Mouse (Mus musculus) limb, embryonic 12.5 days (tissue): Measurements from ENCODE around the gene Midn. TPM values are rescaled to one million over a fixed set of nuclear protein-coding genes. Genes with fewer than 3 reads are reported as not detected.

Experiments
- ATAC-seq: fragments of 200-750 bp; cut with Nextera tagmentation; 2 replicates; pipeline ENCODE4 v1.8.0; 2017; ENCODE audit warnings: low read depth, moderate TSS enrichment; ENCODE audit not compliant: insufficient number of reproducible peaks, insufficient read depth, low FRiP score, low TSS enrichment
- H3K27ac ChIP-seq: fragments of 300-500 bp; sonication (generic); 2 replicates; pipeline ENCODE4 v1.5.1; 2016; ENCODE audit warnings: mild to moderate bottlenecking, moderate library complexity
- H3K27me3 ChIP-seq: fragments of 300-500 bp; sonication (generic); 2 replicates; pipeline ENCODE4 v1.6.1; 2016; ENCODE audit warnings: mild to moderate bottlenecking, moderate library complexity
- H3K36me3 ChIP-seq: fragments of 300-500 bp; sonication (generic); 2 replicates; pipeline ENCODE4 v1.6.1; 2016; ENCODE audit warnings: mild to moderate bottlenecking, moderate library complexity
- H3K4me1 ChIP-seq: fragments of 300-500 bp; sonication (generic); replicated peaks from 2 replicates; pipeline ENCODE4 v1.6.1; 2016
- H3K4me2 ChIP-seq: fragments of 300-500 bp; sonication (generic); 2 replicates; pipeline ENCODE4 v1.6.1; 2016; ENCODE audit warnings: mild to moderate bottlenecking, moderate library complexity
- H3K4me3 ChIP-seq: fragments of 300-500 bp; sonication (generic); replicated peaks from 2 replicates; pipeline ENCODE4 v1.5.1; 2016; ENCODE audit warnings: mild to moderate bottlenecking
- H3K9ac ChIP-seq: fragments of 300-500 bp; sonication (generic); replicated peaks from 2 replicates; pipeline ENCODE4 v1.6.1; 2016; ENCODE audit warnings: mild to moderate bottlenecking, moderate library complexity
- H3K9me3 ChIP-seq: fragments of 300-500 bp; sonication (generic); 2 replicates; pipeline ENCODE4 v1.6.1; 2016; ENCODE audit warnings: mild to moderate bottlenecking, moderate library complexity
- WGBS: fragments of 180-500 bp; shearing (Covaris S2); methylation state at CpG from one replicate; pipeline ENCODE4 v1.1.7; 2016; 5-methylcytosine and 5-hydroxymethylcytosine counted together
- polyA plus RNA-seq: library from polyadenylated mRNA; unstranded; fragments of >200 nt; fragmentation: Nextera tagmentation; extraction: Ambion mirVana; gene quantifications from 2 replicates; pipeline ENCODE4 v1.2.1, GENCODE M21; 2016

Midn gene
- polyA plus RNA-seq, 1 experiment from 2014 or later, result 30.6 TPM

DNA sequence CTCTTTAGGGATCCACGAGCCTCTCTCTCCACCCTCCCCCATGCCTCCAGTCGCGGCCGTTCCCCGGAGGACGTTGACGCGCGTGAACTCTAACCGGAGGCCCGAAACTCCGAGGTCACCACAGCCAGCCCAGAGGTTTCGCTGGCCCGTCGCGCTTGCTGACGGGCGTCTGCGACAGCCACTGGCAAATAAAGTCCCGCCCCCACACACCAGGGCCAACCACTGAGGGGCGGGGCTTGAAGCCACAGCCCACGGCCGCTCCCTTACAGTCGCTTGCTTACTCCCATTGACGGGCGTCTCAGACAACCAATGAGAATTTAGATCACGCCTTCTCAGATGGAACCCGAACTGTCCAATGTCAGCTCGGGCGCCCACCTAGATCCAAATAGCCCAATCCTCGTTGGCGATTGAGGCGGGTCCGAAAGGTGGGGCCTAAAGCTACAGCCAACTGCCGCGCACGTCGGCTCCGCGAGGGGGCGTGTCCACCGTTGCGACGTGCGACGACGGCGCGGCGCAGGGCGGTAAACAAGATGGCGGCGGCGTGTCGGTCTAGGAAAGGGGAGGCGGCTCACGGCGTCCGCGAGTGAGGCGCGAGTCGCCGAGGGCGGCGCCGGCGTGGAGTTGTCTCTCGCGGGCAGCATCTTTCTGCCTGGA, 32.7 kb upstream of the Midn start, which contains the start of gene Stk11:
Gene Stk11 (plus strand): TSS at position 514 of the 654 bp plus-strand sequence.
- H3K27me3 ChIP-seq, result no peaks in the 10 kb centered on the region
- peaks cover 34% of the 10 kb centered on the region for H3K4me1 ChIP-seq
- peak; percentile 98 for ATAC-seq
- H3K9me3 ChIP-seq, result no peaks in the 10 kb centered on the region
- H3K27ac ChIP-seq, result peak within 1 kb of the TSS; percentile 83
- peak within 1 kb of the TSS; percentile 90 for H3K9ac ChIP-seq
- under 1% methylated on average over 70 of the region's 70 CpGs for WGBS
- H3K4me3 ChIP-seq, result peak within 1 kb of the TSS; percentile 92
- H3K4me2 ChIP-seq, result peak within 1 kb of the TSS; percentile 93
- peaks cover 27% of the 10 kb centered on the region for H3K36me3 ChIP-seq

DNA sequence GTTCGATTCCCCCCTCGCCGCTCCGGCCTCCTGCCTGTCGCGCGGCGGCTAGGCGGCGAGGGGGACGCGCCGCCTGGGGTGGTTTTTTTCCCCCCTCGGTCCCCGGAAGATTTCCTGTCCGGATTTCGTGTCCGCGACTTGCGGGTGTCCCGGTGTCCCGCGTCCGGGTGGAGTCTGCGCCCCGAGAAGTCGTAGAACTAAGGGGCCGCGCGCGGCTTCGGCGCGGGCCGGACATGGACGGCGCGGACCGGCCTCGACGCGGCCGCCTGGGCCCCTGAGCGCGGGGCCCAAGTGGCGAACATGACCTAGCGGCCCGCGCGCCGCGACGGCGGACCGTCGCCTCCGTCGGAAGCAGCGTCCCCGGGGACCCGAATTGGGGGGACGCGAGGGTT, 32.1 kb upstream of the Midn start:
- Histone ChIP-seq H3K4me3 (peak overlapping the region; percentile 92), H3K9ac (peak overlapping the region; percentile 90), H3K27ac (peak overlapping the region; percentile 83), H3K4me1 (peaks cover 34% of the 10 kb centered on the region), H3K36me3 (peaks cover 32% of the 10 kb centered on the region), H3K27me3 (no peaks in the 10 kb centered on the region), H3K4me2 (peak overlapping the region; percentile 93), H3K9me3 (no peaks in the 10 kb centered on the region)
- under 1% methylated on average over 51 of the region's 63 CpGs for WGBS
- ATAC-seq, result no peak

DNA sequence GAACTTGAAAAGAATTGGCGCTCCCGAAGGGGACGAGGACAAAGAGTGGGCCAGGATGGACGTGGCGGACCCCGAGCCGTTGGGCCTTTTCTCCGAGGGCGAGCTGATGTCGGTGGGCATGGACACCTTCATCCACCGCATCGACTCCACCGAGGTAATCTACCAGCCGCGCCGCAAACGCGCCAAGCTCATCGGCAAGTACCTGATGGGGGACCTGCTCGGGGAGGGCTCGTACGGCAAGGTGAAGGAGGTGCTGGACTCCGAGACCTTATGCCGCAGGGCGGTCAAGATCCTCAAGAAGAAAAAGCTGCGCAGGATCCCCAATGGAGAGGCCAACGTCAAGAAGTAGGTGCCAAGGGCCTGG, 31.5 kb upstream of the Midn start:
- Histone ChIP-seq H3K27me3 (no peaks in the 10 kb centered on the region), H3K9ac (peak overlapping the region; percentile 90), H3K27ac (peak overlapping the region; percentile 50; the same call in 1 of the 2 replicates), H3K4me3 (peak overlapping the region; percentile 92), H3K4me2 (peak overlapping the region; percentile 93), H3K4me1 (peaks cover 34% of the 10 kb centered on the region), H3K9me3 (no peaks in the 10 kb centered on the region), H3K36me3 (peaks cover 38% of the 10 kb centered on the region)
- ATAC-seq, result no peak
- under 1% methylated on average over 27 of the region's 27 CpGs for WGBS

DNA sequence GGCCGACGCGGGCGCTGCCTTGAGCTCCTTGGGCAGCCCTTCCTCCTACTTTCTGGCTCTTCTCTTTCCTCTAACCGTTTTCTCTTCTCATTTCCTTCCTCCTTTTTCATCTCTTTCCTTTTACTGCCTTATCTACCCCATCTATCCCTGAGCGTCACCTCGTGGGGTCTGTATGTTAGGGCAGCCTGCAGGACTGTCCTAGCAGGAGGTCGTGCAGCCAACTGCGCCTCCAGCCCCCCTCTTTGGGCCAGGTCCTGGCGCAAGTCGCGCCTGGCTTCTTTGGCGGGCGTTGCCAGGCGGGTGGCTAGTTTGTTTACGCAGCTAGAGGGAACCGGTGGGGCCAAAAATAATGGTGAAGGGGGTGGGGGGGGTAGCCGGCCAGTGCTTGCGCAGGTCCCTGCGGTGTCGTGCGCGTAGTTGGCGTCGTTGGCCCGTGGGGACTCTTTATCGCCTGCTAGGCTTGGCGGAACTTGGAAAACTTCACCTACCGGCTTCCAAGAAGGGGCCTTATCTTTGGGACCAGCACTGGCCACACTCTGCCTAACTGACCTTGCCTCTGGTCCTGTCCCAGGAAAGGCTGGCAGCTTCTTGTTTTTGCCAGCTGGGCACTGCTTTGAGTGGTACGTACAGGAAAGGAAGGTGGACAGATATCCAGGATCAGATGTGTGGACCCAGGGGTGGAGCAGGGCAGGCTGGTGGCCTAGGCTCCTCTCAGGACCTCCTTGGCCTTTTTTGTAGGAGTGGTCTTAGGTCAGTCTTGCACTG, 31.0 kb upstream of the Midn start:
- H3K4me3 ChIP-seq, result peak overlapping the region; percentile 92
- WGBS, result 5% methylated on average over 30 of the region's 30 CpGs
- no peaks in the 10 kb centered on the region for H3K9me3 ChIP-seq
- ATAC-seq, result no peak
- peaks cover 34% of the 10 kb centered on the region for H3K4me1 ChIP-seq
- H3K27me3 ChIP-seq, result no peaks in the 10 kb centered on the region
- H3K4me2 ChIP-seq, result peak overlapping the region; percentile 93
- peak overlapping the region; percentile 50; the same call in 1 of the 2 replicates for H3K27ac ChIP-seq
- H3K36me3 ChIP-seq, result peaks cover 44% of the 10 kb centered on the region
- peak overlapping the region; percentile 90 for H3K9ac ChIP-seq

DNA sequence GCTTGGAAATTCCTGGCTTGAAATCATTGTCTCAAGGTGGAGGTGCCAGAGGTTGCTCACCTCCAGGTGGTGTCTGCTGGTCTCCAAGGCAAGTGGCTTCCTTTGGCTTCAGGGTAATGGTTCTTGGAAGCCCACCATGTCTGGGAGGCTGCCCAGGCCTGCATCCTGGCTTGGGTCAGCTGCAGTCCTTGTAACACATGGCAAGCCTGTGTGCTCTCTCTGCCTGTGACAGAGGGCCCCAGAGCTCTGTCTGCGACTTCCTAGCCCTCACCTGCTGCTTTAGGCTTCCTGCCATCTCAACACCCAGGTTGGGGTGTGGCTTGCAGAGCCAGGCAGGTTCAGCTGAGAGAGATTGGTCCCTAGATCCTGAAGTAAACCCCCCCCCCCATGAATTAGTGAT, 30.3 kb upstream of the Midn start:
- Histone ChIP-seq H3K36me3 (peaks cover 48% of the 10 kb centered on the region), H3K4me2 (peak overlapping the region; percentile 93), H3K9ac (peak overlapping the region; percentile 90), H3K27ac (peak overlapping the region; percentile 50; the same call in 1 of the 2 replicates), H3K4me1 (peaks cover 34% of the 10 kb centered on the region), H3K9me3 (no peaks in the 10 kb centered on the region), H3K4me3 (peak overlapping the region; percentile 92), H3K27me3 (no peaks in the 10 kb centered on the region)
- no peak for ATAC-seq
- 50% methylated on average over 1 of the region's 1 CpGs for WGBS

DNA sequence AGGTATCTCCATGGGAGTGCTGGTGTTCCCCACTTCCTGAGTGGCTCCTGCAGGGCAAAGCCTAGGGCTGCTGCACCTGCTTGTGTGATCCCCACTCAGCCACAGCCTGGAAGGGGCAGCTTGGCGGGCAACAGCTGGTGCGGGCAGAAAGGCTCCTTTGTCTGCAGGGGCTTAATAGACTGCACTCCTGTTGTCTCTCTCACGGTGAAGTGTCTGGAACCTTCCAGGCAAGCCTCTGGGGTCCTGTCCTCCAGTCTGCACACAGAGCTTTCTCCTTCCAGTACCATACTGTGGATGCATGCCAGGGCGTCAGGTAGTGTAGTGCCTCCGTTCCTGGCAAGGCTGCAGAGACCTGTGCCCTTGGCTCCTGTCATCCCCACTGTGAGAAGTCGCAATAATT, 29.5 kb upstream of the Midn start:
- Histone ChIP-seq H3K4me3 (peak overlapping the region; percentile 92; the same call in 1 of the 2 replicates), H3K27ac (no peak overlapping the region), H3K36me3 (peaks cover 57% of the 10 kb centered on the region), H3K4me1 (peaks cover 34% of the 10 kb centered on the region), H3K9me3 (no peaks in the 10 kb centered on the region), H3K27me3 (no peaks in the 10 kb centered on the region), H3K9ac (no peak overlapping the region), H3K4me2 (peak overlapping the region; percentile 93)
- 81% methylated on average over 6 of the region's 6 CpGs for WGBS
- ATAC-seq, result no peak

DNA sequence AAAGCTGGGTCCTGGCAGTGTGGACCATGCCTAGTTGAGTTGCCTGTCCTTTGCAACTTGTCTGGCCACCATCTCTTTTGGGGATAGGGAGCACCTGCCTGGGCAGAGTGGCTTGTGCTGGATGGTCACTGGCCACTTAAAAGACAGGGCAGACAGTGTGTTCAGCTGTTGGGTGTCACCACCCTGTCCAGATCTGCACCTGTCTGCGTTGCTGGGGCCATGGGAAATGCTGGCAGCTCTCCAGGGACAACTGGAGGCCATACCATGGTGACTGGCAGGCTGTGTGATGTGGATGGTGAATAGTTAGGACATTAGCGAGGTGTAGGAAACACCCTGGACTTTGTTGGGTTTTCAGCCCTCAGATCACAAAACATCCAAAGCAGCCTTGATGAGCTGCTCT, 27.9 kb upstream of the Midn start:
- no peak overlapping the region for H3K4me3 ChIP-seq
- H3K27me3 ChIP-seq, result no peaks in the 10 kb centered on the region
- no peak overlapping the region for H3K27ac ChIP-seq
- ATAC-seq, result no peak
- no peaks in the 10 kb centered on the region for H3K9me3 ChIP-seq
- WGBS, result 89% methylated on average over 2 of the region's 2 CpGs
- H3K9ac ChIP-seq, result peak overlapping the region; percentile 27; the same call in 1 of the 2 replicates
- H3K4me1 ChIP-seq, result peaks cover 29% of the 10 kb centered on the region
- H3K36me3 ChIP-seq, result peaks cover 72% of the 10 kb centered on the region
- H3K4me2 ChIP-seq, result no peak overlapping the region

DNA sequence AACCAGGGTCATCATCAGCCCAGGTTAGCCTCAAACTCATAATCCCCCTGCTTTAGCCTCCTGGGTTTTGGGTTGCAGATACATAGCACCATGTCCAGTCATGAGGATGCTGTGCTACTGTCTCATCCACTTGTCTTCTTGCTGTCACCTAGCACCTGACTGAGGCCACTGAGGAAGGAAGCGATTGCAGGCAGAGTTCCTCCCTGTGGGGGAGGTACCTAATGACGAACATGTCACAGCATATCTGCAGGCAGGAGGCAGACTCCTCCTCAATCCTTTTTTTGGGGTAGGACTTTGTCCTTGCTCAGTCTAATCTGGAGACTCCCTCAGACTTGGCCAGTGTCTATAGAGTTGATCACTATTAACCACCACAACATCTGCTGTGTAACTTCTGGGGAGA, 26.4 kb upstream of the Midn start:
- Histone ChIP-seq H3K4me3 (no peak overlapping the region), H3K27me3 (no peaks in the 10 kb centered on the region), H3K27ac (no peak overlapping the region), H3K9ac (no peak overlapping the region), H3K4me1 (peaks cover 27% of the 10 kb centered on the region), H3K36me3 (peaks cover 87% of the 10 kb centered on the region), H3K9me3 (no peaks in the 10 kb centered on the region), H3K4me2 (no peak overlapping the region)
- WGBS, result 85% methylated on average over 2 of the region's 2 CpGs
- ATAC-seq, result no peak

DNA sequence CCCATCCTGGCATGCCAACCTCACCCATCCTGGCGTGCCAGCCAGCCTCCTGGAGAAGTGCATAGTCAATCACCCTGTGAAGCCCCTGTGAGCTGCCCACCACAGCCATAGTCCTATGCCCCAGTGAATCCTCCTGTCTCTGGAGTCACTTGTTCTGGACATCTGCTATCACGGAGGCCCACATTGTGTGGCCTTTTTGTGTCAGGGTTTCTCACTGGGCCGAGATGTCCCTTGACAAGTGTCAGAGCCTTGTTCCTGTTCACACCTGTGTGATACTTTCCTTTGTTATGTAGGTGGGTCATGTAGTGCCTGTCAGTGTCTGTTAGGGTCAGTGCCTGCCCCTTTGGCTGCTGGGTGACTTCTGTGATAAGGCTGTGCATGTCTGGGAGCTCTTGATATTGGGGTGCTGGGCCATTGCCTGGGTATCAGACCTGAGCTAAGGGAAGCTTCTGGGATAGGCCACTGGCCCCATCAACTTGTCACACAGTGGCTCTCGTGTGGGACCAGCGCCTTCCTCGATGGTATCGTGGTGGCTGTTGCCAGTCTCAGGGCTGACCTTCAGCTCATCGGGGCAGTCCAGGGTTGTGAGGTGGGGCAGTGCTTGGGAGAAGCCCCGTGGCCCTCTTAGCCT, 24.0 kb upstream of the Midn start:
- H3K27ac ChIP-seq, result no peak overlapping the region
- 0 out of 2 replicates have a peak overlapping the region, but pooled peaks have one; percentile 19 for H3K9ac ChIP-seq
- H3K9me3 ChIP-seq, result no peaks in the 10 kb centered on the region
- H3K4me2 ChIP-seq, result no peak overlapping the region
- 88% methylated on average over 9 of the region's 9 CpGs for WGBS
- H3K4me3 ChIP-seq, result no peak overlapping the region
- 0 out of 2 replicates have a peak, but pooled peaks cover 3% of the 10 kb centered on the region for H3K4me1 ChIP-seq
- no peak for ATAC-seq
- no peaks in the 10 kb centered on the region for H3K27me3 ChIP-seq
- peaks cover 98% of the 10 kb centered on the region for H3K36me3 ChIP-seq

DNA sequence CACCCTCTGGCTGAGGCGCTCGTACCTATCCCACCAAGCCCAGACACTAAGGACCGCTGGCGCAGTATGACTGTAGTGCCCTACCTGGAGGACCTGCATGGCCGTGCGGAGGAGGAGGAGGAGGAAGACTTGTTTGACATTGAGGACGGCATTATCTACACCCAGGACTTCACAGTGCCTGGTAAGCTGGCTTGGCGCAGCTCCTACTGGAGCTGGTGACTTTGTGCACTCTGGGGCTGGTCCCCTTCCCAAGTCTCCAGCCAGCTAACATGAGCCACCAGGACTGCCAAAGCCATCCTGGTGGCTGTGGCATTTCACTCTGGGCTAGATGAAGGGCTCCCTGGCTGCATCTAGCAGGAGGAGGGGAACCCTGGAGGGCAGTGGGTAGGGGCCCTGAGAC, 20.2 kb upstream of the Midn start:
- no peak overlapping the region for H3K4me2 ChIP-seq
- H3K36me3 ChIP-seq, result peaks cover 100% of the 10 kb centered on the region
- no peaks in the 10 kb centered on the region for H3K9me3 ChIP-seq
- H3K27ac ChIP-seq, result no peak overlapping the region
- 94% methylated on average over 8 of the region's 8 CpGs for WGBS
- H3K4me1 ChIP-seq, result peaks cover 14% of the 10 kb centered on the region
- peaks cover 11% of the 10 kb centered on the region; the same call in 1 of the 2 replicates for H3K27me3 ChIP-seq
- no peak overlapping the region for H3K9ac ChIP-seq
- ATAC-seq, result no peak
- 0 out of 2 replicates have a peak overlapping the region, but pooled peaks have one; percentile 1 for H3K4me3 ChIP-seq

DNA sequence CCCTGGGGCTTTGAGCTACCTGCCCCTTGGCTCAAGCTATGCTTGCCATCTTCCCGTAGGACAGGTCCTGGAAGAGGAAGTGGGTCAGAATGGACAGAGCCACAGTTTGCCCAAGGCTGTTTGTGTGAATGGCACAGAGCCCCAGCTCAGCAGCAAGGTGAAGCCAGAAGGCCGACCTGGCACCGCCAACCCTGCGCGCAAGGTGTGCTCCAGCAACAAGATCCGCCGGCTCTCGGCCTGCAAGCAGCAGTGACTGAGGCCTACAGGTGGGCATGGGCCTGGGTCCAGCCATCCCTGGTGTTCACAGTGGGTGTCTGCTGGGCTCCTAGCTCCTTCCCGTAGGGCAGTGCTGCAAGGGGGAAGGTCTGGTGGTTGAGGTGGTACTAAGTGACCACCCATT, 18.2 kb upstream of the Midn start:
- peaks cover 99% of the 10 kb centered on the region for H3K36me3 ChIP-seq
- ATAC-seq, result no peak

More for the DNA sequence above, 18.2 kb upstream of the Midn start:
- no peak overlapping the region for H3K9ac ChIP-seq
- no peaks in the 10 kb centered on the region for H3K9me3 ChIP-seq
- no peak overlapping the region for H3K4me2 ChIP-seq
- no peak overlapping the region for H3K27ac ChIP-seq
- peaks cover 17% of the 10 kb centered on the region for H3K27me3 ChIP-seq
- WGBS, result 96% methylated on average over 9 of the region's 9 CpGs
- H3K4me1 ChIP-seq, result peaks cover 14% of the 10 kb centered on the region
- no peak overlapping the region for H3K4me3 ChIP-seq
